In genomic region chr17:5556568-5556967, GRCm38 (mm10) we compare ENCODE assay signal across 19 mouse cellular contexts.
DNase-seq lines count a peak whose midpoint lies in the region; ATAC-seq and TF ChIP-seq lines count a peak whose summit lies in the region.
"Had no signal": no experiment of that assay in that cellular context is flagged by ENCODE, and none has a peak within 500 bp of the region (broad histone marks: within the 10 kb centered on the region; RNA-seq: fewer than 3 reads in every experiment).

No protein-coding gene starts in this region.

- no peak for TF ChIP-seq POLR2A in cerebellum, adult 2 months (IDR thresholded peaks at IDR 0.05; ENCODE audit: borderline replicate concordance, insufficient read depth, low read length)

- WGBS in kidney, embryonic 16.5 days = 39% methylated on average over 8 of the region's 8 CpGs
- WGBS in lung, postnatal 0 days = 61% methylated on average over 8 of the region's 8 CpGs
- WGBS in cerebellum, adult 2 months = 7% methylated on average over 8 of the region's 8 CpGs

- no peak for TF ChIP-seq CTCF in lung, postnatal 0 days (IDR thresholded peaks at IDR 0.05)
- no peak for TF ChIP-seq CTCF in cerebellum, adult 2 months (IDR thresholded peaks at IDR 0.05; ENCODE audit: borderline replicate concordance, insufficient read depth, low read depth, low read length)

- no peak for TF ChIP-seq EP300 in lung, postnatal 0 days (IDR thresholded peaks at IDR 0.05)

- H3K36me3 ChIP-seq in kidney, embryonic 16.5 days (ENCODE audit: insufficient read depth, low read length) = no peaks in the 10 kb centered on the region
- H3K36me3 ChIP-seq in lung, postnatal 0 days (ENCODE audit: insufficient read depth, low read length) = no peaks in the 10 kb centered on the region
- H3K36me3 ChIP-seq: embryonic facial prominence, embryonic 10.5 days; heart, embryonic 13.5 days; hindbrain, embryonic 13.5 days; midbrain, embryonic 10.5 days had no signal

- H3K27me3 ChIP-seq in kidney, embryonic 16.5 days (ENCODE audit: insufficient read depth, low read length) = no peaks in the 10 kb centered on the region
- H3K27me3 ChIP-seq in lung, postnatal 0 days (replicated peaks; ENCODE audit: insufficient read depth, low read length) = no peaks in the 10 kb centered on the region
- no peaks in the 10 kb centered on the region for H3K27me3 ChIP-seq in cerebellum, adult 2 months (ENCODE audit: control insufficient read depth, insufficient read depth, low read length)
- H3K27me3 ChIP-seq: heart, embryonic 13.5 days; hindbrain, embryonic 13.5 days had no signal

- DNase-seq in kidney, postnatal 25 days = no peak
- DNase-seq in lung, postnatal 0 days (ENCODE audit: low spot score) = no peak
- no peak for DNase-seq in lung, postnatal 36 days
- DNase-seq in cerebellum, adult 2 months = peak; percentile 85 to 93
- peak; percentile 86 to 87 for DNase-seq in cerebellum, postnatal 25 days
- DNase-seq in spleen, adult 18-20 months = no peak
- DNase-seq: adrenal gland, adult 2 months; gastrocnemius, postnatal 36 days; heart, adult 2 months; kidney, adult 8-10 months; layer of hippocampus, adult 9-11 months; liver had no signal

- no peak overlapping the region for H3K9ac ChIP-seq in kidney, embryonic 16.5 days (replicated peaks; ENCODE audit: low read length)
- no peak overlapping the region for H3K9ac ChIP-seq in lung, postnatal 0 days (replicated peaks; ENCODE audit: low read depth)
- H3K9ac ChIP-seq: heart, embryonic 13.5 days; hindbrain, embryonic 13.5 days had no signal

- no peak overlapping the region for H3K4me2 ChIP-seq in kidney, embryonic 16.5 days (replicated peaks; ENCODE audit: low read depth, low read length)
- no peak overlapping the region for H3K4me2 ChIP-seq in lung, postnatal 0 days (replicated peaks; ENCODE audit: low read depth, low read length)
- H3K4me2 ChIP-seq: heart, embryonic 13.5 days; hindbrain, embryonic 13.5 days had no signal

- peaks cover 8% of the 10 kb centered on the region; the same call in 1 of the 2 replicates for H3K4me1 ChIP-seq in kidney, embryonic 16.5 days (ENCODE audit: insufficient read depth, low read length)
- no peaks in the 10 kb centered on the region for H3K4me1 ChIP-seq in lung, postnatal 0 days (ENCODE audit: insufficient read depth, low read depth, low read length)
- H3K4me1 ChIP-seq in cerebellum, adult 2 months (ENCODE audit: control insufficient read depth, insufficient read depth, low read length) = peaks cover 28% of the 10 kb centered on the region
- H3K4me1 ChIP-seq: heart, embryonic 13.5 days; midbrain, embryonic 10.5 days had no signal

- no peaks in the 10 kb centered on the region for H3K9me3 ChIP-seq in kidney, embryonic 16.5 days (ENCODE audit: low read length)
- no peaks in the 10 kb centered on the region for H3K9me3 ChIP-seq in lung, postnatal 0 days (ENCODE audit: low read length)
- H3K9me3 ChIP-seq: embryonic facial prominence, embryonic 10.5 days; midbrain, embryonic 10.5 days had no signal

- no peak overlapping the region for H3K27ac ChIP-seq in kidney, embryonic 16.5 days (ENCODE audit: low read length)
- H3K27ac ChIP-seq in lung, postnatal 0 days (ENCODE audit: low read length) = no peak overlapping the region
- peak overlapping the region; percentile 77 for H3K27ac ChIP-seq in cerebellum, adult 2 months (ENCODE audit: insufficient read depth, low read length)
- H3K27ac ChIP-seq: embryonic facial prominence, embryonic 10.5 days; heart, adult 2 months; heart, embryonic 13.5 days; hindbrain, embryonic 13.5 days; midbrain, embryonic 10.5 days had no signal

- 0 out of 2 replicates have a peak, but pooled peaks have one; percentile 35 for ATAC-seq in kidney, embryonic 16.5 days (ENCODE audit: low FRiP score, low TSS enrichment)
- ATAC-seq in lung, postnatal 0 days = 0 out of 2 replicates have a peak, but pooled peaks have one; percentile 21
- no peak for ATAC-seq in monocyte, adult 5-6 weeks (replicated peaks; ENCODE audit: insufficient number of reproducible peaks, low FRiP score, low TSS enrichment, poor library complexity, severe bottlenecking)
- ATAC-seq: forebrain, embryonic 16.5 days had no signal

- H3K4me3 ChIP-seq in kidney, embryonic 16.5 days (ENCODE audit: low read length) = no peak overlapping the region
- H3K4me3 ChIP-seq in lung, postnatal 0 days (ENCODE audit: low read depth, low read length) = no peak overlapping the region
- H3K4me3 ChIP-seq in cerebellum, adult 2 months (replicated peaks; ENCODE audit: insufficient read depth, low read depth, low read length) = no peak overlapping the region
- H3K4me3 ChIP-seq: embryonic facial prominence, embryonic 10.5 days; heart, adult 2 months; heart, embryonic 13.5 days; hindbrain, embryonic 13.5 days; midbrain, embryonic 10.5 days had no signal

Comparison
In these comparisons a context has a peak if more than half of its experiments do, and no peak if none do; other contexts are left out.
1. DNase-seq: peak in cerebellum, adult 2 months (2 of 2) and cerebellum, postnatal 25 days (2 of 2); none in kidney, postnatal 25 days (0 of 2), lung, postnatal 0 days (single experiment), lung, postnatal 36 days (single experiment) and spleen, adult 18-20 months (0 of 2).